Mouse (Mus musculus): ENCODE results near the gene Eif5.

Gene Eif5

DNA sequence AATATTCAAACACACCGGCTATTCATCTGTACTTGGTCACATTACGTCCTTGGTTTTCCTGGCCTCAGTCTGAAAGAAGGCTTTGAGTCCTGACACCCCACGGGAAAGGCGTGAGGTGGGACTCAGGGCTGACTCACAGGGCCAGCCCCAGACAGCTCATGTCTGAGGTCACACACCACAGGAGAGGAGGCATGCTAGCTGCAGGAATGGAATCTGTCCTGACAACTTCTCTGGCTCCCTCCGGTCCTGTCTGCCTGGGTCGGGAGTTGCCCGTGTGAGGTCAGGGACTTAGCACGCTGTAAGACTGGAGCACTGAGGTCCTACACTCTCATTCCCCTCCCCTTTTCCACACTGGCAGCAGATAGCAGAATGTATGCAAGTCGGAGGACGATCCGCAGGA, 31.0 kb downstream of the Eif5 start:
- no peak for DNase-seq

DNA sequence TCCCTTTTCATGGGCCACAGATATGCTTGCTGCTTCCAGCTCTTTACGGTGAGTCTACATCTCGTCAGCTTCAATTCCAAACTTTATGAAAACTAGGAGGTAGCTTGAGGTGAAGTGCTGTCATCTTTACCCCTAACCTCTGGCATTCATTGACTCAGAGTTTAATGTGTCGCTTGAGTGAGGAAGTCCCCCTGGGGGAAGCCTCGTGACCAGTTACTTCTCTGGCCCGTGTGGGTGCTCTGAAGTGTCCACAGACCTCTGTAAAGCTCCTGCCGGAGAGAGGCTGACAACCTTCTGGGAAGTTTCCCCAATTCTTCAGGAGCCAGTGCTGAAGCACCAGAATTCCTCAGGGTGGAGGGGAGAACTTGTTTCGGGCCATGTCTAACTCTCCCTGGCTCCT, 34.6 kb downstream of the Eif5 start:
- DNase-seq, result no peak

DNA sequence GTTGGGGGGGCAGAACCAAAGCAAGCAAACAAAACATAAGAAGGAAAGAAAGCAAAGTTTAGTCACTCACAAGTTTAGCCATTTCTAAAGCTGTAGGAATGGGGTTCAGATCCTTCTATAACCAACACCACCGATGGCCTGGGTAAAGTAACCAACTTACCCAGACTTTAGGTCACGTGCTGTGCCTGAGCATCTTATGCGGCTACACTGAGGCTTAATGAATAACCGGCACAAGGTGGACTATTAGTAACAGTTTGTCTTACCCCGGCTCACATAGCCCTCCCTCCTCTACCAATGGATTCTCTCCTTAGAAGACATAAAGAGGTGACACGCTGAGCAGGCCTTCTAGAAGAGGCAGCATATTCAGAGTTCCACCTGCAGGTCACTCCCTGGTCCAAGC, 35.5 kb downstream of the Eif5 start:
- DNase-seq, result no peak

DNA sequence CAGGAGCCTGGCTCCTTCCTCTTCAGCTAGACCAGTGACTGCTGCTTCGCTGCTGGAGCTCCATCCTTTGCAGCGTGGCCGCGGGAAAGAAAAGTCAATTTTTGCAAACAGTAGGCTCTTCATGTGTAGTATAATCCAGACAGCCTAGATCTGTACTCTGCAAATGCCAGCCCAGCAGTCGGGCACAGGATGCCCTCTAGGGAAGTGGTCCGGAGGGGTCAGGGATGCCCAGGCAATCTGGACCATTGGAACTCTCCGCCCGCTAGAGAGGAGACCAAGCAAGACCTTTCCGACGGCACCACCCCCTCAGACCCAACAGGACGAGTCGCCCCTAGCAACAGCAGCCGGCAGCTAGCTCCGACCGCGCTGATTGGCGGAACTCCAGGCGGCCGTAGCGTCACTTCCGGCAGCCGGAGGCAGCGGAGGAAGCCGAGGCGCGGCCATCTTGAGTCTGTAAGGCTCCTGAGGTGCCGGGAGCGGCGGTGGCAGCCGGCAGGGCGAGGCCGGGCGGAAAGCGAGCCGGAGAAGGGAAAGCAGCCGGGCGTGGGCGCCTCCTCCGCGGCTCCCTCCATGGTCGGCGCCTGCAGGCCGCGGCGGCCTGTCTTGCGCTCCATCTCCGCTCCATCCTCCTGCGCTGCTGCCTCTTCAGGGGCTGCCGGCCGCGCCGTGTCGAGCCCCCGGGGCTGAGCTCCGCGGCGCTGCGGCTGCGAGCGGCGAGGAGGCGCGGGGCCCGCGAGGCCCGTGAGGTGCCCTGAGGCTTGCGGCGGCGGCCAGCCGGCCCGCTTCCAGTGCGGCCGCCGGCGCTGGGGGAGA, 36.5 kb downstream of the Eif5 start, which contains the start of gene Mark3:
TSS of gene Mark3 (plus strand) at position 450 of the 813 bp plus-strand sequence.
- peak; percentile 99 for DNase-seq

DNA sequence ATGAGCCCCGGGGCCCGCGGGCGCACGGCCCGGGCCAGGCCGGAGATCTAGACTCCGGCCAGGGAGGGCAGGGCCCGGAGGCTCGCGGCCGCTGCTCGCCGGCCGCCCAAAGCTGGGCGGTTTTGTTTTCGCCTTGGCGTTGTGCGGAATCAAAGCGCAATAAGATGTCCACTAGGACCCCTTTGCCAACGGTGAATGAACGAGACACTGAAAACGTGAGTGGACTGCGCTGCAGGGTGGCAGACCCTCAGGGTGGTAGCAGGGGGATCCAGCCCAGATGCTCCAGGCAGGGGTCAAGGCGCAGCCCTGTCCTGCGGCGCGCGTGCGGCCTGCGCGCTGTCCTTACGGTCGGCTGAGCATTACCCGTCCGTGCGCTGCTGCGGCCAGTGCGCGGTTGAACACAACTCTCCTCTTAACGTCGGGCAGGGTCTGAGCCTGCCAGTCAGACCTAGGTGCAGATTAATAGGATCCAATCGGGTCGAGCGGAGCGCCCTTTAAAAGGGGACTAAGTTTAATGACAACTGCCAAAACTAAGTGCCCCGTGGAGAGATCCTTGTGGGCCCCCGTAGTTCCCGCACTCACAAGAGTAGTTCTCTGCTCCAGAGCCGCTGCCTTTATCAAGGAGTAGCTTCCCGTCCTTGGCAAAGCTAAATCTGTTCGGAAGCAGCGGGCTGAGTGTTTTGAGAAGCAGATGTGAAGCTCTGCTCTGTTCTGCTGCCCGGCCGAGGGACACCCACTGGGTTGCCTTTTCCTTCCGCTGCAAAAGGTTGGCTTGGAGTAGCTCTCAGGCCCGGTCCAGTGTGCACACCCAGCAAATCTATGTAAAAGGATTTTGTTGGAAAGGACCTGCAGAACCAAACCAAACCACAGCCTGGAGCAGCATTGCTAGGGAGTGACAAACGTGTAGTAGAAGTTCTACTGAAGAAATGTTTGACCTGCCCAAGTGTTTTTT, 37.3 kb downstream of the Eif5 start:
- peak; percentile 80 to 81 for DNase-seq

DNA sequence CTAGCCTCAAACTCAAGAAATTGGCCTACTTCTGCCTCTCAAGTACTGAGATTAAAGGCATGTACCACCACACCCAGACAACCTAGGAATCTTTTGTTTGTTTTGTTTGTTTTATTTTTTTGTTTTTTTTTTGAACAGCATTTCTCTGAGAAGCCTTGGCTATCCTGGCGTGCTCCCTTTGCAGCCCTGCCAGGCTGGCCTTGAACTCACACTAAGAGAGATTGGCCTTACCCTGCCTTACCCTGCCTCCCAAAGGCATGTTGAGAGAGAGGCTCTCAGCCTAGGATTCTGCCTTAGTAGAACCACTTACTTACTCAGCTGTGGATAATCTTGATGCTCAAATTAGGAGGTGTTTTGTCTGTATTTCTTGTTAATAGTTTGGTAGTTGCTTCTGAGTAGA, 45.2 kb downstream of the Eif5 start:
- no peak for DNase-seq

DNA sequence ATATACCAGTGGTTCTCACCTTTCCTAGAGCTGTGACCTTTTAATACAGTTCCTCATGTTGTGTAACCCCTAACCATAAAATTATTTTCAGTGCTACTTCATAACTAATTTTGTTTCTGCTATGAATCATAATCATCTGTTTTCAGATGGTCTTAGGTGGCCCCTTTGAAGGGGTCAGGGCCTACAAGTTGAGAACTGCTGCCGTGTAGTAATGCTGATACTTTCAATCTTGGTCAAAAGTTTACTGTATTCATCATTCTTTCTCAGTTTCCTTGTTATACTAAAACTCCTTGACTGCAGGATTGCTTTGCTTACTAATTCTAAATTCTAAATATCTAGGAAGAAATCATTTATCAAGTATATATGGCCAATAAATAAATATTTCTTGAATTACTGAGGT, 46.6 kb downstream of the Eif5 start:
- DNase-seq, result no peak

DNA sequence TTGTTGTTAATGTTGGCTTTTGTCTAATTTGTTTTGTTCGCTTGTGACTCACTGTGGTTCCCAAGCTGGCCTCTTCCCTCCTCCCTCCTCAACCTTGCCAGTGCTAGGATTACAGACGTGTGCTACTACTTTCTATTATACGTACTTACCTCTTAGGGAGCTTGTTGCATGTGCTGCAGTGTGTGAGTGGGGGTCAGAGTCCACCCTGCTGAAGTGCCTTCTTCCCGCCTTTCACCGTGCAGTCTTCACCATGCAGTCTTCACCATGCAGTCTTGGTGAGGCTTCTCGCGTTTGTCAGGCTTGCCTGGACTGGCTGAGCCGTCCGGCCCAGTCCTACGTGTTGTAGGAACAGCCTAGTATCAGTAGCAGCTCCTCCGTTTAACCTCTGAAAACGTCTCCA, 49.4 kb downstream of the Eif5 start:
- DNase-seq, result no peak

DNA sequence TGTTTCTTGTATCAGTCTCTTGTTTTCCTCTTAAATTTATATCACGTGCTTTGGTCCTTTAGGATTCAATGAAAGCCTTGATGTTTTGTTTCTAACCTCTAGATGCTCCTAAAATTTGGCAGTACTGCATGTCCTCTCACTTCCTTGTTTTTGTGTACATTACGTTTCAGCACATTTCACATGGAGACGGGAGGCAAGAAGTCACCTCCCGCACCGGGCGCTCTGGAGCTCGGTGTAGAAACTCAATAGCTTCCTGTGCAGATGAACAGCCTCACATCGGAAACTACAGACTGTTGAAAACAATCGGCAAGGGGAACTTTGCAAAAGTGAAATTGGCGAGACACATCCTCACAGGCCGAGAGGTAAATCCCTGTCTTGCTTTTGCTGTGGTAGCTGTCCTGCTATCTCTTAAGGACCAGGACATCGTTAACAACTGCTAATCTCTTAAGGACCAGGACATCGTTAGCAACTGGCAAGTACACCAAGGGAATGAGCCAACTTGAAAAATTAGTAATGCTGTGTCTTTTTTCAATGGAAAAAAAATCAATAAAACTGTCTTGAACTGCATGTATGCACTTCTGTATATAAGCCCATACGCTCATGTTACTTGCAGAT, 54.7 kb downstream of the Eif5 start:
- no peak for DNase-seq

DNA sequence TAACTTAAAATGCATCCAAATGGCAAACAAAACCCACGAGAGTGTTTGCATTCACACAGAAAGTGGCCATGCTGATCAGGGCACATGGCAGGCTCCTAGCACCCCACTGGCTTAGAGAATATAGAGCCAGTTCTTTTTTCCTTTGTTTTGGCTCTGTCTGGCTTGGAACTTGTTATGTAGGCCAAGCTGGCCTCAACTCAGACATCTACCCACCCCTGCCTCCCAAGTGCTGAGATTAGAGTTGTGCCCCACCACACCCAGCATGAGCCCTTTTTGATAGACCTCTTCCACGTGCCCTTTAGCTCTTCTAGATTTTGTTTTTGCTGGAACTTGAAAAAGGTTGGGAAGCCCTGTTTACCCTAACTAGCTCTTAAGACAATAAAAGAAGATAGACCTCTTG, 56.0 kb downstream of the Eif5 start:
- DNase-seq, result no peak
